Mouse (Mus musculus): ENCODE measurements at regions not wholly inside any gene's neighbourhood (a gene's known extent, or its start where the extent isn't known, plus 50 kb on each side); places are given as distances from the start of the nearest gene placed in this dataset.
A peak's percentile ranks its signal among the peaks of the same experiment; 100 is the strongest.

DNA sequence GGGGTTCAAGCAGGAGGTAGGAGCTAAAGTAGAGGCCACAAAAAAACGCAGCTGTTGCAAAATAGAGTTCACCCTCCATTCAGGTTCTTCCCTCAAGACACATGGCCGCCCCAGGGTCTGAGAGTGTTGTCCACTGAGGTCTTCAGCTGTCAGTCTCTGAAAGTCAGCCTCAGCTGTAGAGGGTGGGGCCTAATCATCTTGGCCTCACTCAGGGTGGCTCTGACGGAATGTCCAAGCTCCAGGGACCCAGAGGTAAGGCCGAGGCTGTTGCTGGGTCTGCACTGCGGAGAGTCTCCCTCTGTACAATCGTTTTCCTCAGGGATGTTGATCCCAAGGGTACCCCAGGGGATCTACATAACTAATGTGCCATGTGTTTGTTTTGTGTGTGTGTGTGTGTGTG is 55.2 kb upstream of the Ptgfrn start:
- Histone ChIP-seq H3K4me1 (replicated peaks; ENCODE audit: control insufficient read depth, insufficient read depth, low read length) (peaks cover 8% of the 10 kb centered on the region; the same call in 1 of the 2 replicates), H3K27ac (ENCODE audit: low read depth, low read length) (no peak overlapping the region), H3K9me3 (ENCODE audit: control insufficient read depth, low read length) (no peaks in the 10 kb centered on the region)

DNA sequence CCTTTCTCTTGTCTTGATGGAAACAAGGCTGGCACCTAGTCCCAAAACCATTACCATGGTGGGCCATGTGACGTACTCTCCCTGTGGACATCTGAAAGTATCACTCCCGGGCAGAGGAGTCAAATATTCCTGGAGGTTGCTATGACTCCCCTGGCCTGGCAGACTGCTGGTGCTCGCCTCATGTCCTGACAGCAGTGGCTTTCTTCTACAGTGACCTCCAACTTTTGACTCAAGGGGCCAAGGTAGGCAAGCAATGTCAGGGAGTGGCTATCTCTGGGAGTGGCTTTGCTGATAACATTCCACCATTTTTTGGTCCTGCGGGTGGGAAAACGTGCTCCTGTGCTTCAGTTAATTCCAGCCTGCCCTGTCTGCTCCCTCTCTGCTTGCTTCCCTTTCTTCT is 54.7 kb upstream of the Ptgfrn start:
- Histone ChIP-seq H3K36me3 (ENCODE audit: control insufficient read depth, insufficient read depth, low read length) (no peaks in the 10 kb centered on the region), H3K27ac (ENCODE audit: low read depth, low read length) (no peak overlapping the region), H3K4me2 (ENCODE audit: low read depth, low read length, severe bottlenecking) (no peak overlapping the region), H3K4me1 (replicated peaks; ENCODE audit: control insufficient read depth, insufficient read depth, low read length) (peaks cover 8% of the 10 kb centered on the region; the same call in 1 of the 2 replicates), H3K4me3 (ENCODE audit: low read depth, low read length) (no peak overlapping the region), H3K9me3 (ENCODE audit: control insufficient read depth, low read length) (no peaks in the 10 kb centered on the region), H3K9ac (ENCODE audit: low read length) (no peak overlapping the region), H3K27me3 (ENCODE audit: control insufficient read depth, insufficient read depth, low read length) (no peaks in the 10 kb centered on the region)
- 81% methylated on average over 5 of the region's 5 CpGs for WGBS
- DNase-seq (ENCODE audit: low spot score) (no peak), ATAC-seq (replicated peaks; ENCODE audit: low FRiP score) (no peak)

More for the DNA sequence above, 55.2 kb upstream of the Ptgfrn start:
- 71% methylated on average over 6 of the region's 6 CpGs for WGBS
- DNase-seq (ENCODE audit: low spot score) (no peak), ATAC-seq (replicated peaks; ENCODE audit: low FRiP score) (no peak)
- Histone ChIP-seq H3K4me2 (ENCODE audit: low read depth, low read length, severe bottlenecking) (no peak overlapping the region), H3K4me3 (ENCODE audit: low read depth, low read length) (no peak overlapping the region), H3K27me3 (ENCODE audit: control insufficient read depth, insufficient read depth, low read length) (no peaks in the 10 kb centered on the region), H3K9ac (ENCODE audit: low read length) (no peak overlapping the region), H3K36me3 (ENCODE audit: control insufficient read depth, insufficient read depth, low read length) (no peaks in the 10 kb centered on the region)

DNA sequence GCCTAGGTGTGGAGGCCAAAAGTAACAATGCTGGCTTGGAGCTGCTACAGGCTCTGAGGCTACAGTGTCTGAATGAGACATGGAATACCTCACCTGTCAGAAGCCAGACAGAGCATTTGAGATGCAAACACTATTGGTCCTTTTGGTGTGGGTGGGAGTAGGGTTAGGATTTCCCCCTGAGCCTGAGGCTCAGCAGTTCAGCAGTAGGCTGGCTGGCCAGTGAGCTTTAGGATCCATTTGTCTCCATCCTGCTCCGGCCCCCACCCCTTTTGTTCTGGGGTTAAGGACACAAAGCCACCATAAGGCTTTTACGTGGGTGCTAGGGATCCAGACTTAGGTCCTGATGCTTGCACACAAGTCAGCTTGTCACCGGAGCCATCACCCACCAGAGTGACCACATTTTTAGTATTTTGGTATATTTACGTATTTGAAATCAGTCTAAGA is 53.9 kb upstream of the Ptgfrn start:
- no peak for ATAC-seq (replicated peaks; ENCODE audit: low FRiP score)
- DNase-seq (ENCODE audit: low spot score), result no peak
- H3K9me3 ChIP-seq (ENCODE audit: control insufficient read depth, low read length), result no peaks in the 10 kb centered on the region
- H3K36me3 ChIP-seq (ENCODE audit: control insufficient read depth, insufficient read depth, low read length), result no peaks in the 10 kb centered on the region
- WGBS, result 75% methylated on average over 4 of the region's 4 CpGs
- H3K4me1 ChIP-seq (replicated peaks; ENCODE audit: control insufficient read depth, insufficient read depth, low read length), result peaks cover 8% of the 10 kb centered on the region; the same call in 1 of the 2 replicates
- H3K4me2 ChIP-seq (ENCODE audit: low read depth, low read length, severe bottlenecking), result no peak overlapping the region
- no peak overlapping the region for H3K4me3 ChIP-seq (ENCODE audit: low read depth, low read length)
- no peak overlapping the region for H3K27ac ChIP-seq (ENCODE audit: low read depth, low read length)
- no peak overlapping the region for H3K9ac ChIP-seq (ENCODE audit: low read length)
- H3K27me3 ChIP-seq (ENCODE audit: control insufficient read depth, insufficient read depth, low read length), result no peaks in the 10 kb centered on the region

DNA sequence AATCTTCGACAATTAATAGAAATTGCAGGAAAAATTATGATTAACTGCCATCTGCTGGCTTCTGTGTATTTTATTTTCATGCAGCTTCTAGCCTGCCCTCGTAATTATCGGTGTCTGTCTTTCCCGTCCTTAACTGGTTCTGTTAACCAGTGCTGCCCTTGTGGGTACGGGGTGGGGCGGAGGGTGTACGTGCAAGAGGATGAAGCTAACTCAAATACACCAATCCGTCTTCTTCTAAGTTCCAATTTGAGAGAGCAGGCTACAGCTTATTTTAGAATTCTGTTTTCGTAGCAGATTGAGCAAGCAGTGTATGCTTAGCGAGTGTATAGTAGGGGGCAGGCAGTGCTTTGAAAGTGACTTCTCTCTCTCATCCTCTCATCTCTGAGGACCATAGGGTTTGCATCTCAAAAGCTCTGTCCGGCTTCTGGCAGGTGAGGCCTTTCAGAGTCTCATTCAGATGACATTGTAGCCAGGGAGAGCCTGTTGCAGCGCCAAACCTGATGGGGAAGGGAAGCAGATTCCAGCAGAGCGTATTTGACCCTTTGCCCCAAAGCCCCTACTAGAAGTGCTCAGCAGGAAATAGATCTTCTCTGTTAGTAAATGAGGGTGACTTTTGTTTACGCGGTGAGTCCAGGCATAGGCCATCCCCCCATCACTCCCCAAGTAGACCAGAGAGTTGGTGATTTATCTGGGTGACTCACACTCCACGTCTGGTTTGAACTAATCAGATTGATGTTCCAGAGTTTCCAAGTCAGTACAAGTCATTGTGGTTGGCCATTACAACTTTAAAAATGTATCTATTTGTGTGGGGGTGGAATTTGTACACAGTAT is 53.3 kb upstream of the Ptgfrn start:
- DNase-seq (ENCODE audit: low spot score), result no peak
- no peaks in the 10 kb centered on the region for H3K9me3 ChIP-seq (ENCODE audit: control insufficient read depth, low read length)
- no peaks in the 10 kb centered on the region for H3K36me3 ChIP-seq (ENCODE audit: control insufficient read depth, insufficient read depth, low read length)
- H3K9ac ChIP-seq (ENCODE audit: low read length), result no peak overlapping the region
- H3K4me2 ChIP-seq (ENCODE audit: low read depth, low read length, severe bottlenecking), result no peak overlapping the region
- H3K4me1 ChIP-seq (replicated peaks; ENCODE audit: control insufficient read depth, insufficient read depth, low read length), result peaks cover 8% of the 10 kb centered on the region; the same call in 1 of the 2 replicates
- no peaks in the 10 kb centered on the region for H3K27me3 ChIP-seq (ENCODE audit: control insufficient read depth, insufficient read depth, low read length)
- WGBS, result 45% methylated on average over 16 of the region's 16 CpGs
- no peak overlapping the region for H3K27ac ChIP-seq (ENCODE audit: low read depth, low read length)
- no peak overlapping the region for H3K4me3 ChIP-seq (ENCODE audit: low read depth, low read length)
- no peak for ATAC-seq (replicated peaks; ENCODE audit: low FRiP score)

DNA sequence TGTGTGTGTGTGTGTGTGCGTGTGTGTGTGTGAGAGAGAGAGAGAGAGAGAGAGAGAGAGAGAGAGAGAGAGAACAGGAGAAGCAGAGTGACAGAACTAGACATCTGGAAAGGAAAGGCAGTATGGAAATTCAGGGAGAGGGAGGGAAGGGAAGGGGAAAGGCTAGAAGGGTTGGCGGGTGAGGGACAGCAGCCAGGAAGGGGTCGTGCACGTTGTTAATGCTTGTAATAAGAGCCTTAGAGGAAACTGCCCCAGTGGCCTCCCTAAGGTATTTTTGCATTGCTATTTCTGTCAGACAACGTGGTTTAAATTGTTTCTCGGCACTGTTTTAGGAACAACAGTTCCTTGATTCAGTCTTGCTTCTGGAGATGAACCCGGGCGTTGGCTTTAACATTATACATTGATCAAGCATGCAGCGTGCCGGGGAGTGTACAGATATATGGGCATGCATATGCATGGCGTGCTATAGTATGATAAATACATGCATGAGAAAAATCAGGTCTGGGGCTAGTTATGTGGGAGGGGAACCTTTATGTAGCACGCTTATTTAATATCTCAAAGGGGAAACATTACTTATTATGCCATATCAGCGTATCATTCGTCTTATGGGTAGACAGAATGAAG is 52.6 kb upstream of the Ptgfrn start:
- Histone ChIP-seq H3K4me1 (replicated peaks; ENCODE audit: control insufficient read depth, insufficient read depth, low read length) (peaks cover 8% of the 10 kb centered on the region; the same call in 1 of the 2 replicates), H3K4me2 (ENCODE audit: low read depth, low read length, severe bottlenecking) (no peak overlapping the region), H3K36me3 (ENCODE audit: control insufficient read depth, insufficient read depth, low read length) (no peaks in the 10 kb centered on the region), H3K27me3 (ENCODE audit: control insufficient read depth, insufficient read depth, low read length) (no peaks in the 10 kb centered on the region), H3K27ac (ENCODE audit: low read depth, low read length) (no peak overlapping the region), H3K4me3 (ENCODE audit: low read depth, low read length) (no peak overlapping the region), H3K9ac (ENCODE audit: low read length) (no peak overlapping the region), H3K9me3 (ENCODE audit: control insufficient read depth, low read length) (no peaks in the 10 kb centered on the region)
- WGBS, result 54% methylated on average over 14 of the region's 14 CpGs
- DNase-seq (ENCODE audit: low spot score) (no peak), ATAC-seq (replicated peaks; ENCODE audit: low FRiP score) (no peak)

DNA sequence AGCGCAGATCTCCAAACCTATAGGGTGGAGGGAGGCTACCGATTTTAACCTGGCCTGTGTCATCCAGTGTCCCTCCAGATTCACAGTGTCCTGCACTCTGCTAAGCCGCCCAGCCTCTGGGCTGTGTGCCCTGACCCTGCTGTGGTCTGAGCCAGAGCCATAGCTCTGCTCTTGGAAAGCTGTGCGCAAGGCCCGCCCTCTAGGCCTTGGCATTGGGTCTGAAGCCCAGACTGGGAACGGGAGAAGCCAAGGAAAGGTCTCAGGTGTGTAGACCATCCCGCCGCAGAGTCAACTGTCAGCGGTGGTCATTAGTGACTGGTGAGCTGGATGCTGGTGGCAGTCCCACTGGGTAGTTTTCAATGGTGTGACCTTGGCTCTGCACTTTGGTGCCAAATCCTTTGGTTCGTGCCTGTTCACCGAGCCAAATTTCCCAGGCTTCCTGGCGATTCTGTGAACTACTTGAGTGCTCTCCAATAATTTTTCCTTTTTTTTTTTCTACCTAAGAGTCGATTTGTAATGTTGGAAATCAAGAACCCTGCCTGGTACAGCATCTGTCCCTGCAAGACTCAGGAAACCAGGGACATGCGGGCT is 52.0 kb upstream of the Ptgfrn start:
- H3K9ac ChIP-seq (ENCODE audit: low read length), result peak overlapping the region; percentile 29; the same call in 1 of the 2 replicates
- 41% methylated on average over 14 of the region's 14 CpGs for WGBS
- no peaks in the 10 kb centered on the region for H3K36me3 ChIP-seq (ENCODE audit: control insufficient read depth, insufficient read depth, low read length)
- H3K27ac ChIP-seq (ENCODE audit: low read depth, low read length), result no peak overlapping the region
- no peak overlapping the region for H3K4me3 ChIP-seq (ENCODE audit: low read depth, low read length)
- H3K9me3 ChIP-seq (ENCODE audit: control insufficient read depth, low read length), result no peaks in the 10 kb centered on the region
- H3K4me2 ChIP-seq (ENCODE audit: low read depth, low read length, severe bottlenecking), result no peak overlapping the region
- ATAC-seq (replicated peaks; ENCODE audit: low FRiP score) (peak; percentile 42; the same call in 1 of the 2 replicates), DNase-seq (ENCODE audit: low spot score) (no peak)
- no peaks in the 10 kb centered on the region for H3K27me3 ChIP-seq (ENCODE audit: control insufficient read depth, insufficient read depth, low read length)
- H3K4me1 ChIP-seq (replicated peaks; ENCODE audit: control insufficient read depth, insufficient read depth, low read length), result peaks cover 8% of the 10 kb centered on the region; the same call in 1 of the 2 replicates

DNA sequence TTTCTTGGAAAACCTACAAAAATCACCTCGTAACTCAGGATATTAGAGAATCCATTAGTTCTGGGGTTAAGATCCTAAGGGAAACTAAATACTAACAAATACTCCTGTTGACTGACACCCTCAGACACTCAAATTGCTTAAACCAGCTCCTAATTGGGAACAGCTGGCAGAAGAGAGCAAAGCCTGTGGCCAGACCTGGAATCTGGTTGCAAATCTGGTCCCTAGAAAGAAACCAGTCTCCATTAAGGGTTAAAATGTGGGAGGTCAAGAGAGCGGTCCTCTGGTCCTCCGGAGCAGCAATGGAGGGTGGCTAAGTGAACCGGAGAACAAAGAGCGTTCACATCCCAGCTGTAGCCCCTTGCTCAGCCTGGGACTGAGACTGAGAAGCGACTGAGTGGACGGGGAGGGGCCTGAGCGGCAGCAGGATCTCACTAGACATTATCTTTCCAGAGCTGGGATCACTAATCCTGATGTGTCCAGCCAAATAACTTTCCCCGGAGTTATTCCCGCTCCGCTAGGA is 51.4 kb upstream of the Ptgfrn start:
- Histone ChIP-seq H3K36me3 (ENCODE audit: control insufficient read depth, insufficient read depth, low read length) (no peaks in the 10 kb centered on the region), H3K4me1 (replicated peaks; ENCODE audit: control insufficient read depth, insufficient read depth, low read length) (peaks cover 8% of the 10 kb centered on the region; the same call in 1 of the 2 replicates), H3K27ac (ENCODE audit: low read depth, low read length) (0 out of 2 replicates have a peak overlapping the region, but pooled peaks have one; percentile 28), H3K4me2 (ENCODE audit: low read depth, low read length, severe bottlenecking) (peak overlapping the region; percentile 16; the same call in 1 of the 2 replicates), H3K4me3 (ENCODE audit: low read depth, low read length) (no peak overlapping the region), H3K27me3 (ENCODE audit: control insufficient read depth, insufficient read depth, low read length) (no peaks in the 10 kb centered on the region), H3K9me3 (ENCODE audit: control insufficient read depth, low read length) (no peaks in the 10 kb centered on the region), H3K9ac (ENCODE audit: low read length) (no peak overlapping the region)
- ATAC-seq (replicated peaks; ENCODE audit: low FRiP score) (peak; percentile 67; the same call in 1 of the 2 replicates), DNase-seq (ENCODE audit: low spot score) (no peak)
- WGBS, result 18% methylated on average over 11 of the region's 11 CpGs

Measured in forebrain, embryonic 11.5 days (tissue).